Mouse (Mus musculus) kidney, embryonic 14.5 days (tissue): ENCODE results near the gene Rhpn2. TPM values are rescaled to one million over a fixed set of nuclear protein-coding genes. Genes with fewer than 3 reads are reported as not detected.

Source experiments
- ATAC-seq: fragments of 200-750 bp; cut with Nextera tagmentation; 2 replicates; pipeline ENCODE4 v1.8.0; 2017; ENCODE audit warnings: moderate number of reproducible peaks, mild to moderate bottlenecking, moderate TSS enrichment, moderate library complexity; ENCODE audit not compliant: low FRiP score, low TSS enrichment
- H3K27ac ChIP-seq: fragments of 300-500 bp; sonication (generic); 2 replicates; pipeline ENCODE4 v1.5.1; 2014; ENCODE audit warnings: low read depth, mild to moderate bottlenecking, low read length, moderate library complexity, mixed read lengths
- H3K27me3 ChIP-seq: fragments of 300-500 bp; sonication (generic); 2 replicates; pipeline ENCODE4 v1.6.1; 2014; ENCODE audit warnings: mild to moderate bottlenecking, low read length; ENCODE audit not compliant: control insufficient read depth, insufficient read depth
- H3K36me3 ChIP-seq: fragments of 300-500 bp; sonication (generic); 2 replicates; pipeline ENCODE4 v1.6.1; 2014; ENCODE audit warnings: low read length, mixed read lengths; ENCODE audit not compliant: control insufficient read depth, insufficient read depth
- H3K4me1 ChIP-seq: fragments of 300-500 bp; sonication (generic); 2 replicates; pipeline ENCODE4 v1.6.1; 2014; ENCODE audit warnings: low read length, mixed read lengths; ENCODE audit not compliant: control insufficient read depth, insufficient read depth
- H3K4me2 ChIP-seq: fragments of 300-500 bp; sonication (generic); replicated peaks from 2 replicates; pipeline ENCODE4 v1.6.1; 2014; ENCODE audit warnings: low read depth, mild to moderate bottlenecking, low read length
- H3K4me3 ChIP-seq: fragments of 300-500 bp; sonication (generic); 2 replicates; pipeline ENCODE4 v1.5.1; 2014; ENCODE audit warnings: mild to moderate bottlenecking, low read length
- H3K9ac ChIP-seq: fragments of 300-500 bp; sonication (generic); 2 replicates; pipeline ENCODE4 v1.6.1; 2014; ENCODE audit warnings: low read depth, mild to moderate bottlenecking, low read length, moderate library complexity
- H3K9me3 ChIP-seq: fragments of 300-500 bp; sonication (generic); 2 replicates; pipeline ENCODE4 v1.6.1; 2016; ENCODE audit warnings: low read length; ENCODE audit not compliant: control insufficient read depth
- whole genome bisulfite sequencing: fragments of 180-500 bp; shearing (Covaris S2); extraction: QIAGEN DNeasy Blood & Tissue Kit; methylation state at CpG from one replicate; pipeline ENCODE4 v1.1.7; 2014; 5-methylcytosine and 5-hydroxymethylcytosine counted together
- polyA plus RNA-seq: library from polyadenylated mRNA; unstranded; fragments of >200 nt; fragmentation: Nextera tagmentation; extraction: Ambion mirVana; gene quantifications from 2 replicates; pipeline ENCODE4 v1.2.1, GENCODE M21; 2014

Gene Rhpn2
- polyA plus RNA-seq, 1 experiment from 2014 or later, result 15.7 TPM

GRCm38 (mm10) chr7:35340196-35340595 lies 6.2 kb downstream of the Rhpn2 start:
- Histone ChIP-seq H3K9ac (no peak overlapping the region), H3K4me2 (no peak overlapping the region), H3K27ac (no peak overlapping the region), H3K27me3 (no peaks in the 10 kb centered on the region), H3K4me1 (peaks cover 4% of the 10 kb centered on the region; the same call in 1 of the 2 replicates), H3K4me3 (no peak overlapping the region), H3K36me3 (no peaks in the 10 kb centered on the region), H3K9me3 (no peaks in the 10 kb centered on the region)
- no peak for ATAC-seq
- WGBS, result 36% methylated on average over 5 of the region's 5 CpGs

DNA sequence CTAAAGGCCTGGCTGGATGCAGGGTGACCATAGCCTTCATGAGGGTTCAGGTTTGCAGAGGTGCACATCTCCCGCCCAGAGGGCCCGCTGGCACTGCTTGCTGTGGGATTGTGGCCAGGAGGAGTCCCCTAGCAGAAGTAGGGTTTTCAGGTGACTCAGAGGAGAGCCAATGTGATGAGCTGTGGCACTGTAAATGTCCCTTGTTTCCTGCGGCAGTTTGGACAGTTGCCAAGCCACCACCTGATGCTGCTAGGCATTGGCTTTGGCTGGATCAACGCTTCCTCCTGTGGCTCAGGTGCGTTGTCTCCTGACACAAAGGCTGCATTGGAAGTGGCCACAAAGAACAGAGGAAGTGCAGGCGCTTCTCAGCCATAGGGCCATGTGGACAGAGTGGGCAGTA lies 7.3 kb downstream of the Rhpn2 start:
- 78% methylated on average over 6 of the region's 6 CpGs for whole genome bisulfite sequencing
- ATAC-seq, result no peak
- H3K27me3 ChIP-seq, result no peaks in the 10 kb centered on the region
- H3K36me3 ChIP-seq, result no peaks in the 10 kb centered on the region
- H3K27ac ChIP-seq, result no peak overlapping the region
- no peak overlapping the region for H3K9ac ChIP-seq
- H3K9me3 ChIP-seq, result no peaks in the 10 kb centered on the region
- H3K4me2 ChIP-seq, result no peak overlapping the region
- H3K4me1 ChIP-seq, result no peaks in the 10 kb centered on the region
- H3K4me3 ChIP-seq, result no peak overlapping the region

DNA sequence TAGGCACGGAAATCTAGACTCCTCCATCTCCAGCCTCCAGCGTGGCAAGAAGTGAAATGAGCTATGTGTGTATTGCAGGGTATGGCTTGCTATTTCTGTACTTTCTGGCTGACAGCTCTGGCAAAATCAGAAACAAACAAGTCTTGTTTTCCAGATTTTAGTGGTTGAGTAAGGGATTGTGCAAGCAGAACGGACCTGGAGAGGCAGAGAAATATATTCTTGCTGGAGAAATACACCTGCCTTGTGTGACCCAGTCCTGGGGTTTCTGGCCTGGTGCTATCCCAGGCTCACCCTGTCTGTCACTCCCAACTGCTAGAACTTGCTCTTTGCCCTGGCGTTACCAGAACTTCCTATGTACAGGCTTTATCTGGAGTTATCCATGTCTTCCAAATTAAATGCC lies 8.5 kb downstream of the Rhpn2 start:
- WGBS, result 62% methylated on average over 4 of the region's 4 CpGs
- H3K9ac ChIP-seq, result no peak overlapping the region
- H3K9me3 ChIP-seq, result no peaks in the 10 kb centered on the region
- no peak overlapping the region for H3K27ac ChIP-seq
- ATAC-seq, result no peak
- H3K4me3 ChIP-seq, result no peak overlapping the region
- H3K27me3 ChIP-seq, result no peaks in the 10 kb centered on the region
- no peaks in the 10 kb centered on the region for H3K36me3 ChIP-seq
- H3K4me2 ChIP-seq, result no peak overlapping the region
- no peaks in the 10 kb centered on the region; the same call in 1 of the 2 replicates for H3K4me1 ChIP-seq

GRCm38 (mm10) chr7:35344785-35345330 lies 10.9 kb downstream of the Rhpn2 start:
- Histone ChIP-seq H3K9me3 (no peaks in the 10 kb centered on the region), H3K36me3 (no peaks in the 10 kb centered on the region), H3K27ac (no peak overlapping the region), H3K4me2 (no peak overlapping the region), H3K4me1 (peaks cover 4% of the 10 kb centered on the region; the same call in 1 of the 2 replicates), H3K27me3 (no peaks in the 10 kb centered on the region), H3K9ac (no peak overlapping the region), H3K4me3 (no peak overlapping the region)
- WGBS, result 91% methylated on average over 5 of the region's 5 CpGs
- no peak for ATAC-seq

DNA sequence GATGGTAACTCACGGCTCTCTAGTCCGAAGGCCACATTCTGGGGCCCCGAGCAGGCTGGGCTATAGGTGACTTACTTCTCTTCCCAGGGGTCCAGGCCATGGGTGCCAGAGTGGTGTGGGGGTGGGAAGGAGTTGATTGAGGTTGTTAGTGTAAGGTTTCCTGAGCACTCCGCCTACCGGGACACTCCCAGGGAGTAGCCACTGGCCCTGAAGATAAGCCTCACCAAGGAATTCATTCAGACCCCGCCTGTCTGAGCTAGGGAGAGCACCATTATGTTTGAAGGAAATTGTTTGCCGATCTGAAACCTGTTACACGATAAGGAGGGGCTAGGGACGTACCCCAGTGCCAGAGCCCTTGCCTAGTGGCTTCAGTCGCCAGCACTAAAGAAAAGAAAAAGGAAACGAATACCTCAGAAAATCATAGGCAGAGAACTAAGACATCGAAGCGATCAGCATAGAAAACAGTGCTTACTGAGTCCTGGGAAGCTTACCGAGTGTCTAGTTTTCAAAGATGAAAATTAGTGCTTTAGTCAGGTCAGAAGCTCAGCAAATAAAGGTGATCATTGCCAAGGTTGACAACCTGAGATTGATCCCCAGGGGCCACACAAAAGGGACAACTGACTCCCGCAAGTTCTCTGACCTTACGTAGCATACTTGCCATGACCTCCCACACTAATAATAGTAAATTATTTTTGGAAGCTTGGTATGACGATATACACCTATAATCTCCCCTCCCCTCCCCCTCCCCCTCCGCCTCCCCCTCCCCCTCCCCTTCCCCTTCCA lies 14.1 kb downstream of the Rhpn2 start:
- ATAC-seq, result no peak
- no peak overlapping the region for H3K27ac ChIP-seq
- H3K4me1 ChIP-seq, result peaks cover 4% of the 10 kb centered on the region; the same call in 1 of the 2 replicates
- no peaks in the 10 kb centered on the region for H3K27me3 ChIP-seq
- H3K4me3 ChIP-seq, result no peak overlapping the region
- H3K4me2 ChIP-seq, result no peak overlapping the region
- WGBS, result 51% methylated on average over 17 of the region's 18 CpGs
- H3K9ac ChIP-seq, result no peak overlapping the region
- no peaks in the 10 kb centered on the region for H3K36me3 ChIP-seq
- H3K9me3 ChIP-seq, result no peaks in the 10 kb centered on the region

DNA sequence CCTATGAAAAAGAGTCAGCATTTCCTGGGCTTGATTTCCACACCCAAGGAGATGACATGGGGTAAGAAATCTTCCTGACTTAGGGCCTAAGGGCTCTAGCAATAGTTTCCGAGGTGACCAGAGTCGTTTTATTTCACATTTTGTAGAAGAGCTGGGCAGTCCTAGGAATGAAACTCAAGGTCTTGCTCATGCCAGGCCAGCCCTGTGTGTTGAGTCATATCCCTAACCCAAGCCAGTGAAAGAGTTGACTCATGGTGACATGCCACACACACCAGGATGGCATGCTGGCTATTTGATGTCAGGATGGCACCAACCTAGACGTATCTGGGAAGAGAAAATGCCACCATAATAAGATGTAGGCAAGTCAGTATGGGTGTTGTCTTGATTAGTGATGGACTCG lies 15.1 kb downstream of the Rhpn2 start:
- Histone ChIP-seq H3K9me3 (no peaks in the 10 kb centered on the region), H3K27me3 (no peaks in the 10 kb centered on the region), H3K9ac (no peak overlapping the region), H3K4me3 (no peak overlapping the region), H3K27ac (no peak overlapping the region), H3K36me3 (no peaks in the 10 kb centered on the region), H3K4me1 (peaks cover 4% of the 10 kb centered on the region; the same call in 1 of the 2 replicates), H3K4me2 (no peak overlapping the region)
- no peak for ATAC-seq
- WGBS, result 84% methylated on average over 4 of the region's 4 CpGs

DNA sequence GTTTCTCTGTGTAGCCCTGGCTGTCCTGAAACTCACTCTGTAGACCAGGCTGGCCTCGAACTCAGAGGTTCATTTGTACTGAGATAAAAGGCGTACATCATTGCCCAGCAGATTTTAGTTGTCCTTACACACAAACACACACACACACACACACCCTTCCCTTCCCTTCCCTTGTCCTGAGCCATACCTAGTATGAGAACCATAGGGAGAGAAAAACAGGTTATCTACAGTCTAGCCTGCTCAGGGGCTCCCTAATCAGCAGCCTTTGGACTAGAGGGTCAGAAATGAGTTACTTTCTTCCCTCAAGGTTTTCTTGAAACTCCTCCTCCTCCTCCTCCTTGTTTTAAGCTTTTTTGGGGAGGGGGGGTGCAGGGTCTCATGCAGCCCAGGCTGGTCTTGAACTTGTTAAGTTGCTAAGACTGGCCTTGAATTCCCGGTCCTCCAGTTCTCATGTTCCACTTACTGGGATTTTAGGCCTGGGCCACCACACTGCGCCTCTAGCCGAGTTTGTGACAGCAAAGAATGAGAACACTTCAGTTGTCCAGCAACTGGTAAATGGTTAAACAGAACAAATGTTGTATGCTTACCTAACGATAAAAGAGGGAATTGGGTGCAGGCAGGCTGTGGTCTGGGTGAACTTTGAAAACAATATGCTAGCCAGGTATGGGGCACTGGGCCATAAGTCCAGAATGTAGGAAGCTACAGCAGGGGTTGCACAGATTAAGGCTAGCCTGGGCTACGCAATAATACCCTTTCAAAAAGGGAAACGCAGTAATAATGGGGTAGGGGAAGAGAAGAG lies 16.1 kb downstream of the Rhpn2 start:
- Histone ChIP-seq H3K4me2 (no peak overlapping the region), H3K27me3 (no peaks in the 10 kb centered on the region), H3K9me3 (no peaks in the 10 kb centered on the region), H3K4me3 (no peak overlapping the region), H3K36me3 (no peaks in the 10 kb centered on the region), H3K9ac (no peak overlapping the region), H3K27ac (no peak overlapping the region), H3K4me1 (peaks cover 6% of the 10 kb centered on the region; the same call in 1 of the 2 replicates)
- 86% methylated on average over 8 of the region's 8 CpGs for WGBS
- no peak for ATAC-seq

DNA sequence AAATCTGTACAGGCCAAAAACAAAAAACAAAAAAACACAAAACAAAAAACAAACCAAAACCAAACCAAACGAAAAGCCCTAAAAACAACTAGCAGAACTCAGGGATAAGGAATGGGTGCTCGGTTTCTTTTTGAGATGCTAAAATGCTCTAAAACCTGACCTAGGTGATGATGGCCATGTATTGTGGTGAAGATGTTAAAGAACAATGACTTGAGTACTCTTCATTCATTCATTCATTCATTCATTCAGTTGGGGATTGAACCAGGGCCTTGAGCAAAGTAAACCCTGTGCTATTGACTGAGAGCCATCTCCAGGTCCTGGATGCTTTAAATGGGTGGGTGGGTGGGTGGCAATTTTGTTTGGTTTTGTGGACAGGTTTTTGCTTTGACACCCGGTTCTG lies 17.2 kb downstream of the Rhpn2 start:
- Histone ChIP-seq H3K4me3 (no peak overlapping the region), H3K27ac (no peak overlapping the region), H3K4me1 (peaks cover 8% of the 10 kb centered on the region; the same call in 1 of the 2 replicates), H3K27me3 (no peaks in the 10 kb centered on the region), H3K9me3 (no peaks in the 10 kb centered on the region), H3K36me3 (no peaks in the 10 kb centered on the region), H3K4me2 (no peak overlapping the region), H3K9ac (no peak overlapping the region)
- no peak for ATAC-seq
- 94% methylated on average over 3 of the region's 3 CpGs for WGBS

DNA sequence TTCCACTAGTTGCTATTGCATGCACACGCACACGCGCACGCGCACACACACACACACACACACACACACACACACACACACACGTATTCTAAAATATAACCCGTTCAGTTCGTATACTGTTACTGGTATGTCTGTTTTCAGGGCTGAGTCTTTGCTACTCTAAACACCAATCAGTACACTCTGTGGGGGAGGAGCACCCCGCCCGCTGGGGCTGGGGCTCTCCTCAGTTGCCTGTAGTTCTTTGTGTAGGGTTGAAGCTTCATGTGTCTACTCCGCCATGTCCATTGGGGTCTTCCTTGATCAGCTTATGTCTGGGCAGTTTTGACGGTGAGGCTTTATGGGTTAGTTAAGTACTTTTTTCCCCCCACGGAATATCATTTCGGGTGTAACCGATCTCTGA lies 19.3 kb downstream of the Rhpn2 start:
- no peak for ATAC-seq
- 92% methylated on average over 15 of the region's 15 CpGs for WGBS
- H3K9me3 ChIP-seq, result no peaks in the 10 kb centered on the region
- no peak overlapping the region for H3K4me2 ChIP-seq
- H3K4me3 ChIP-seq, result no peak overlapping the region
- H3K36me3 ChIP-seq, result no peaks in the 10 kb centered on the region
- peaks cover 4% of the 10 kb centered on the region; the same call in 1 of the 2 replicates for H3K4me1 ChIP-seq
- H3K9ac ChIP-seq, result no peak overlapping the region
- no peaks in the 10 kb centered on the region for H3K27me3 ChIP-seq
- no peak overlapping the region for H3K27ac ChIP-seq
